Mouse (Mus musculus): ENCODE results near the gene Cdhr1. TPM values are rescaled to one million over a fixed set of nuclear protein-coding genes. Genes with fewer than 3 reads are reported as not detected.
A peak's percentile ranks its signal among the peaks of the same experiment; 100 is the strongest.
"Not testable (repeated sequence)": the region's sequence is repeated elsewhere in the genome, so short reads cannot be mapped to it uniquely, and the experiment has no call there.

Cdhr1 gene
- 2.9 and 3.3 TPM in 2 replicates for polyA plus RNA-seq (2015; fragmentation: Nextera tagmentation; extraction: Ambion mirVana)

GRCm38 (mm10) chr14:37097956-37098530 is at the start of gene Cdhr1:
Gene Cdhr1, minus strand, starts transcription at chr14:37098347.
- Histone ChIP-seq H3K4me3 (peak within 1 kb of the TSS; percentile 43), H3K27ac (replicated peaks) (no peak within 1 kb of the TSS), H3K9ac (peak within 1 kb of the TSS; percentile 44), H3K36me3 (no peaks in the 10 kb centered on the region), H3K9me3 (no peaks in the 10 kb centered on the region), H3K27me3 (peaks cover 14% of the 10 kb centered on the region; the same call in 1 of the 2 replicates), H3K4me1 (replicated peaks) (peaks cover 12% of the 10 kb centered on the region; the same call in 1 of the 2 replicates), H3K4me2 (peak within 1 kb of the TSS; percentile 77)
- 2% methylated on average over 30 of the region's 30 CpGs for WGBS
- ATAC-seq (ENCODE audit: low FRiP score, low read depth) = peak; percentile 71

DNA sequence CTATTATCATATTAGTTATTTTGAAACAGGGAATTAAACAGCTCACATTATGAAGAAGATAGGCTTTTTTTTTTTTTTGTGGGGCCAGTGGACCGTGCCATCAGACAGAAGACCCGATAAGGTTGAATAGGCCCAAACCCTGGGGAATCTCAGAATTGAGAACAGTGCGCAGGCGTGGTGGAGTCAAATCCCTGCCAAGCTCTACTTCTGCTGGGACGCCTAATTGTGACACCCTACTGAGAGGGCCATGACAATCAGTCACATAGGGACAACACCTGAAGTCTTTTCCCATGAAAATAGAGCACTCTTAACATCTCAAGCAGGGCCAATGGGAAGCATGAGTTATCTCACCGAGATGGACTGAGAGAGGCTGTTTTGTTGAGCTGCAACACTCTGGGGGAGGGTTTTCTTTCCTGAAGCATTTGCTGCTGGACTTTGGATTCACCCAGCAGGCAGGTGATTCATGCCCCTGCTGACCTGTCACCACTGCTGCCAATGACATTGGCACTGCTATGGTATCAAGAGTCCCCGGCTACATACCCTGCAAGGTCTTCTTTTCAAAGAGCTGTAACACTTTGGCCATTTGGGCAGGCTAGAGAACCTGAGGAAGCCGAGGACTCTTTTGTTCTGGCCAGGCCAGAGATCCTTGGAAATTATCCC is 41.0 kb upstream of the Cdhr1 start:
- no peaks in the 10 kb centered on the region for H3K36me3 ChIP-seq
- no peak overlapping the region for H3K9ac ChIP-seq
- no peak overlapping the region for H3K4me2 ChIP-seq
- H3K9me3 ChIP-seq = no peaks in the 10 kb centered on the region
- H3K4me3 ChIP-seq = no peak overlapping the region
- WGBS = 55% methylated on average over 8 of the region's 8 CpGs
- H3K4me1 ChIP-seq (replicated peaks) = peaks cover 4% of the 10 kb centered on the region
- no peak overlapping the region for H3K27ac ChIP-seq (replicated peaks)
- ATAC-seq (ENCODE audit: low FRiP score, low read depth) = no peak
- no peaks in the 10 kb centered on the region for H3K27me3 ChIP-seq

- H3K9me3 ChIP-seq; H3K9ac ChIP-seq; H3K4me3 ChIP-seq; ATAC-seq (ENCODE audit: low FRiP score, low read depth); H3K27ac ChIP-seq (replicated peaks); H3K36me3 ChIP-seq; H3K27me3 ChIP-seq; H3K4me2 ChIP-seq: not testable (repeated sequence)
- peaks cover 13% of the 10 kb centered on the region for H3K4me1 ChIP-seq (replicated peaks)
- WGBS = 86% methylated on average over 3 of the region's 3 CpGs
Observed at GRCm38 (mm10) chr14:37137596-37137995, 39.4 kb upstream of the Cdhr1 start.

DNA sequence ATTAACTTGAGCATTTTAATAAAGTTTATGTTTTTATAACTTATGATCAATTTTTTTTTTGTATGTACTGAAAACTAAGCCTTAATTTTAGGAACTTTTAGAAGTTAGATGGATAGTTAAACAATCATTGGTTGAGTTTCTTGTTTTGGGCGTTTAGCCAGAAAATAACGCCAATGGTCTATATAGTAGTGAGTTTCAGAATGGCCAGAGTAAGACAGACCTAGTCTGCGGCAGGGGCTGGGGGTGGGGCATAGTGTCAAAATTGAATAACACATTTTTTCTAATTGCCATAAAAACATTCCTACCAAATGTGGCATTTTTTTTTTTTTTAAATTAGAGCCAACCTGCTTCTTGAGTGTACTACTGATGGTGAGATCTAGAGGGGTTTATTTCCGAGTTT is 38.0 kb upstream of the Cdhr1 start:
- WGBS = 85% methylated on average over 4 of the region's 4 CpGs
- no peaks in the 10 kb centered on the region for H3K9me3 ChIP-seq
- H3K36me3 ChIP-seq = peaks cover 17% of the 10 kb centered on the region
- H3K4me1 ChIP-seq (replicated peaks) = peaks cover 13% of the 10 kb centered on the region
- no peaks in the 10 kb centered on the region for H3K27me3 ChIP-seq
- H3K9ac ChIP-seq = no peak overlapping the region
- no peak overlapping the region for H3K4me2 ChIP-seq
- ATAC-seq (ENCODE audit: low FRiP score, low read depth) = no peak
- no peak overlapping the region for H3K4me3 ChIP-seq
- no peak overlapping the region for H3K27ac ChIP-seq (replicated peaks)

GRCm38 (mm10) chr14:37135671-37136070 is 37.5 kb upstream of the Cdhr1 start:
- no peaks in the 10 kb centered on the region for H3K9me3 ChIP-seq
- H3K4me2 ChIP-seq = peak overlapping the region; percentile 66
- WGBS = 2% methylated on average over 10 of the region's 10 CpGs
- H3K4me1 ChIP-seq (replicated peaks) = peaks cover 13% of the 10 kb centered on the region
- peak; percentile 30; the same call in 1 of the 2 replicates for ATAC-seq (ENCODE audit: low FRiP score, low read depth)
- peak overlapping the region; percentile 75 for H3K27ac ChIP-seq (replicated peaks)
- H3K36me3 ChIP-seq = peaks cover 20% of the 10 kb centered on the region
- H3K9ac ChIP-seq = peak overlapping the region; percentile 53
- peak overlapping the region; percentile 72 for H3K4me3 ChIP-seq
- no peaks in the 10 kb centered on the region for H3K27me3 ChIP-seq

- peak within 1 kb of the TSS; percentile 72 for H3K4me3 ChIP-seq
- peak within 1 kb of the TSS; percentile 68 for H3K9ac ChIP-seq
- ATAC-seq (ENCODE audit: low FRiP score, low read depth) = peak; percentile 100
- peaks cover 13% of the 10 kb centered on the region for H3K4me1 ChIP-seq (replicated peaks)
- peak within 1 kb of the TSS; percentile 77 for H3K4me2 ChIP-seq
- no peaks in the 10 kb centered on the region for H3K27me3 ChIP-seq
- under 1% methylated on average over 38 of the region's 38 CpGs for WGBS
- peak within 1 kb of the TSS; percentile 81 for H3K27ac ChIP-seq (replicated peaks)
- no peaks in the 10 kb centered on the region for H3K9me3 ChIP-seq
- H3K36me3 ChIP-seq = peaks cover 25% of the 10 kb centered on the region
Observed at GRCm38 (mm10) chr14:37135127-37135593, 37.0 kb upstream of the Cdhr1 start, which contains the start of gene Ghitm. Gene Ghitm, minus strand, starts transcription at chr14:37135272.

- H3K36me3 ChIP-seq = peaks cover 27% of the 10 kb centered on the region
- ATAC-seq (ENCODE audit: low FRiP score, low read depth) = no peak
- peak overlapping the region; percentile 81 for H3K27ac ChIP-seq (replicated peaks)
- peak overlapping the region; percentile 77 for H3K4me2 ChIP-seq
- H3K4me3 ChIP-seq = peak overlapping the region; percentile 72
- no peaks in the 10 kb centered on the region for H3K27me3 ChIP-seq
- H3K9me3 ChIP-seq = no peaks in the 10 kb centered on the region
- 2% methylated on average over 40 of the region's 40 CpGs for WGBS
- peak overlapping the region; percentile 68 for H3K9ac ChIP-seq
- peaks cover 13% of the 10 kb centered on the region for H3K4me1 ChIP-seq (replicated peaks)
Observed at GRCm38 (mm10) chr14:37134304-37135126, 36.4 kb upstream of the Cdhr1 start.

GRCm38 (mm10) chr14:37127652-37128051 is 29.5 kb upstream of the Cdhr1 start:
- no peak for ATAC-seq (ENCODE audit: low FRiP score, low read depth)
- H3K4me2 ChIP-seq = no peak overlapping the region
- no peaks in the 10 kb centered on the region for H3K4me1 ChIP-seq (replicated peaks)
- H3K4me3 ChIP-seq = no peak overlapping the region
- H3K9me3 ChIP-seq = no peaks in the 10 kb centered on the region
- peaks cover 79% of the 10 kb centered on the region for H3K36me3 ChIP-seq
- H3K9ac ChIP-seq = no peak overlapping the region
- no peak overlapping the region for H3K27ac ChIP-seq (replicated peaks)
- H3K27me3 ChIP-seq = no peaks in the 10 kb centered on the region
- 42% methylated on average over 4 of the region's 4 CpGs for WGBS

- no peak for ATAC-seq (ENCODE audit: low FRiP score, low read depth)
- WGBS = 98% methylated on average over 4 of the region's 4 CpGs
- Histone ChIP-seq H3K36me3 (peaks cover 40% of the 10 kb centered on the region), H3K9me3 (no peaks in the 10 kb centered on the region), H3K27ac (replicated peaks) (no peak overlapping the region), H3K9ac (no peak overlapping the region), H3K4me1 (replicated peaks) (no peaks in the 10 kb centered on the region), H3K4me3 (no peak overlapping the region), H3K4me2 (no peak overlapping the region), H3K27me3 (no peaks in the 10 kb centered on the region)
Observed at GRCm38 (mm10) chr14:37119233-37119632, 21.1 kb upstream of the Cdhr1 start.

DNA sequence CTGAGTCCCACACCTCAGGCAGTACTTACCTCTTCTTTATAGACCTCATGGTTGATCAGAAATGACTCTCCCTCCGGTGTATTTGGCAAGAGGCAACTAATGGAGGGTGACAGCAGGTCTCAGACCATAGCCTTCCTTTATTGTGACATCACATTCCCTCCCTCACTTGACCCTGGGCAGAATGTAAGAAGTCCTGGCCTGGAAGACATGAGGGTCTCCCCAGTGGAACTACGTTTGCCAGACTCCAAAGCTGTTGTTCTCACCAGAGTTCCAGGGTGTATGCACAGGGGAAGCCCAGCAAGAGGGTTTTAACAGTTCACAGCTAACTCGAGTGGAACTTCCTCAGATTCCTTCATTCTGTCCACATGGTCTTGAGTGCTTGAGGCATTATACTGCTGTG is 15.8 kb upstream of the Cdhr1 start, which contains the start of gene 2610528A11Rik:
TSS of gene 2610528A11Rik (minus strand) at position 101 of the 400 bp plus-strand sequence.
- no peaks in the 10 kb centered on the region for H3K27me3 ChIP-seq
- no peak within 1 kb of the TSS for H3K9ac ChIP-seq
- ATAC-seq (ENCODE audit: low FRiP score, low read depth) = no peak
- WGBS = 72% methylated on average over 3 of the region's 3 CpGs
- no peaks in the 10 kb centered on the region for H3K9me3 ChIP-seq
- no peak within 1 kb of the TSS for H3K27ac ChIP-seq (replicated peaks)
- H3K4me2 ChIP-seq = no peak within 1 kb of the TSS
- no peaks in the 10 kb centered on the region for H3K4me1 ChIP-seq (replicated peaks)
- H3K36me3 ChIP-seq = peaks cover 5% of the 10 kb centered on the region; the same call in 1 of the 2 replicates
- no peak within 1 kb of the TSS for H3K4me3 ChIP-seq

DNA sequence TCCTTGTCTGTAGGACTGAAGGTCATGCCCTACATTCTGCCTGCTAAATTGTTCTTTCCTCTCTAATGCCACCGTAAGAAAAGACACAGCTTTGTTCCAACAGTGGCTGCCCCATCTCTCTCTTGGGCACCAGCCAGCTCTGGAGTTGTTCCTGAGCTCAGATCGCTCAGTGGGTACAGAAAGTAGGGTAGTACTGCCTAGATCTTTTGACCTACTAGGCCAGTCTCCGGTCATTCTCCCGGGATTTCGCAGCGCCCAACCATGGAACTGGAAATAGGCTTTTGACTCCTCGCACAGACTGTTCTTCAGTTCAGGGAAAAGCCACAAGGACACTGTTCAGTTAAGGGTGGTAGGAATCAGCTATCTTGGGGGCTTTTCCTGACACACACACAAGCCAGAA is 14.8 kb upstream of the Cdhr1 start:
- no peaks in the 10 kb centered on the region for H3K36me3 ChIP-seq
- H3K4me3 ChIP-seq = no peak overlapping the region
- ATAC-seq (ENCODE audit: low FRiP score, low read depth) = no peak
- no peak overlapping the region for H3K9ac ChIP-seq
- H3K27ac ChIP-seq (replicated peaks) = no peak overlapping the region
- WGBS = 89% methylated on average over 7 of the region's 7 CpGs
- H3K27me3 ChIP-seq = no peaks in the 10 kb centered on the region
- no peaks in the 10 kb centered on the region for H3K4me1 ChIP-seq (replicated peaks)
- no peak overlapping the region for H3K4me2 ChIP-seq
- no peaks in the 10 kb centered on the region for H3K9me3 ChIP-seq

DNA sequence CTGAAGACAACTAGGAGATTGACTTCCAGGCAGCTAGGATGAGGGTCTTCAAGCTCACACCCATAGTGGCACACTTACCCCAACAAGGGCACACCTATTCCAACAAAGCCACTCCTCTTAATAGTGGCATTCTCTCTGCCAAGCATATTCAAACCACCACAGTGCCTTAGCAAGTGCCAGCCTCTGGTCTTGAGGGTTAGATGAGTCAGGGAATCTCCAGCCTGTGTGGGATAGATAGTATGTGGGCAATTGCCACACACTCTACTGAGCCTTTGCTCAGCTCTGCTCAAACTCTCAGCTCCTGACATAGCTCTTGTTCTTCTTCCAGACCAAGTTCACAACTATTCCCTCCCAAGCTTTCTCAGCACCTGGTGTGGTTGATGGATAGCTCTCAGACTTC is 13.2 kb upstream of the Cdhr1 start:
- H3K27me3 ChIP-seq = no peaks in the 10 kb centered on the region
- no peak overlapping the region for H3K4me3 ChIP-seq
- no peak overlapping the region for H3K27ac ChIP-seq (replicated peaks)
- H3K9ac ChIP-seq = no peak overlapping the region
- no peaks in the 10 kb centered on the region for H3K4me1 ChIP-seq (replicated peaks)
- no peak overlapping the region for H3K4me2 ChIP-seq
- no peaks in the 10 kb centered on the region for H3K36me3 ChIP-seq
- no peak for ATAC-seq (ENCODE audit: low FRiP score, low read depth)
- no peaks in the 10 kb centered on the region for H3K9me3 ChIP-seq

Data from hindbrain, embryonic 15.5 days (tissue).